Mouse (Mus musculus): ENCODE measurements at regions not wholly inside any gene's neighbourhood (a gene's known extent, or its start where the extent isn't known, plus 50 kb on each side); places are given as distances from the start of the nearest gene placed in this dataset.

GRCm38 (mm10) chr11:19632477-19632876 is 291.7 kb upstream of the Spred2 start:
- Histone ChIP-seq H3K9me3 (ENCODE audit: control insufficient read depth, low read length) (no peaks in the 10 kb centered on the region), H3K4me3 (ENCODE audit: low read depth, low read length) (no peak overlapping the region), H3K9ac (ENCODE audit: low read length) (no peak overlapping the region), H3K36me3 (ENCODE audit: control insufficient read depth, insufficient read depth, low read length) (no peaks in the 10 kb centered on the region), H3K27ac (ENCODE audit: low read depth, low read length) (no peak overlapping the region), H3K27me3 (ENCODE audit: control insufficient read depth, insufficient read depth, low read length) (no peaks in the 10 kb centered on the region), H3K4me1 (replicated peaks; ENCODE audit: control insufficient read depth, insufficient read depth, low read length) (no peaks in the 10 kb centered on the region), H3K4me2 (ENCODE audit: low read depth, low read length, severe bottlenecking) (no peak overlapping the region)
- ATAC-seq (replicated peaks; ENCODE audit: low FRiP score) = no peak
- 85% methylated on average over 5 of the region's 5 CpGs for WGBS
- DNase-seq (ENCODE audit: low spot score) = no peak

- no peak for ATAC-seq (replicated peaks; ENCODE audit: low FRiP score)
- H3K4me1 ChIP-seq (replicated peaks; ENCODE audit: control insufficient read depth, insufficient read depth, low read length) = no peaks in the 10 kb centered on the region
Measured at GRCm38 (mm10) chr11:19633621-19634020, 290.6 kb upstream of the Spred2 start.

GRCm38 (mm10) chr11:19641153-19641552 is 283.0 kb upstream of the Spred2 start:
- DNase-seq (ENCODE audit: low spot score) (no peak), ATAC-seq (replicated peaks; ENCODE audit: low FRiP score) (no peak)
- WGBS = 59% methylated on average over 8 of the region's 8 CpGs
- Histone ChIP-seq H3K27ac (ENCODE audit: low read depth, low read length) (no peak overlapping the region), H3K4me1 (replicated peaks; ENCODE audit: control insufficient read depth, insufficient read depth, low read length) (no peaks in the 10 kb centered on the region), H3K4me2 (ENCODE audit: low read depth, low read length, severe bottlenecking) (no peak overlapping the region), H3K27me3 (ENCODE audit: control insufficient read depth, insufficient read depth, low read length) (no peaks in the 10 kb centered on the region), H3K36me3 (ENCODE audit: control insufficient read depth, insufficient read depth, low read length) (no peaks in the 10 kb centered on the region), H3K4me3 (ENCODE audit: low read depth, low read length) (no peak overlapping the region), H3K9me3 (ENCODE audit: control insufficient read depth, low read length) (no peaks in the 10 kb centered on the region), H3K9ac (ENCODE audit: low read length) (no peak overlapping the region)

More at GRCm38 (mm10) chr11:19633621-19634020, 290.6 kb upstream of the Spred2 start:
- Histone ChIP-seq H3K4me2 (ENCODE audit: low read depth, low read length, severe bottlenecking) (no peak overlapping the region), H3K9ac (ENCODE audit: low read length) (no peak overlapping the region), H3K36me3 (ENCODE audit: control insufficient read depth, insufficient read depth, low read length) (no peaks in the 10 kb centered on the region), H3K27me3 (ENCODE audit: control insufficient read depth, insufficient read depth, low read length) (no peaks in the 10 kb centered on the region), H3K27ac (ENCODE audit: low read depth, low read length) (no peak overlapping the region), H3K9me3 (ENCODE audit: control insufficient read depth, low read length) (no peaks in the 10 kb centered on the region), H3K4me3 (ENCODE audit: low read depth, low read length) (no peak overlapping the region)
- DNase-seq (ENCODE audit: low spot score) = no peak
- 86% methylated on average over 5 of the region's 5 CpGs for WGBS

- Histone ChIP-seq H3K4me2 (ENCODE audit: low read depth, low read length, severe bottlenecking) (no peak overlapping the region), H3K4me1 (replicated peaks; ENCODE audit: control insufficient read depth, insufficient read depth, low read length) (no peaks in the 10 kb centered on the region), H3K9me3 (ENCODE audit: control insufficient read depth, low read length) (no peaks in the 10 kb centered on the region), H3K27ac (ENCODE audit: low read depth, low read length) (no peak overlapping the region), H3K36me3 (ENCODE audit: control insufficient read depth, insufficient read depth, low read length) (no peaks in the 10 kb centered on the region), H3K27me3 (ENCODE audit: control insufficient read depth, insufficient read depth, low read length) (no peaks in the 10 kb centered on the region), H3K9ac (ENCODE audit: low read length) (no peak overlapping the region), H3K4me3 (ENCODE audit: low read depth, low read length) (no peak overlapping the region)
- no peak for ATAC-seq (replicated peaks; ENCODE audit: low FRiP score)
- WGBS = 77% methylated on average over 7 of the region's 7 CpGs
- DNase-seq (ENCODE audit: low spot score) = no peak
Measured at GRCm38 (mm10) chr11:19644116-19644795, 279.9 kb upstream of the Spred2 start.

- no peaks in the 10 kb centered on the region for H3K9me3 ChIP-seq (ENCODE audit: control insufficient read depth, low read length)
- no peak overlapping the region for H3K4me3 ChIP-seq (ENCODE audit: low read depth, low read length)
- no peak overlapping the region for H3K27ac ChIP-seq (ENCODE audit: low read depth, low read length)
- no peaks in the 10 kb centered on the region for H3K4me1 ChIP-seq (replicated peaks; ENCODE audit: control insufficient read depth, insufficient read depth, low read length)
- ATAC-seq (replicated peaks; ENCODE audit: low FRiP score) (no peak), DNase-seq (ENCODE audit: low spot score) (no peak)
- H3K27me3 ChIP-seq (ENCODE audit: control insufficient read depth, insufficient read depth, low read length) = no peaks in the 10 kb centered on the region
- H3K4me2 ChIP-seq (ENCODE audit: low read depth, low read length, severe bottlenecking) = no peak overlapping the region
- WGBS = 90% methylated on average over 5 of the region's 5 CpGs
- no peaks in the 10 kb centered on the region for H3K36me3 ChIP-seq (ENCODE audit: control insufficient read depth, insufficient read depth, low read length)
- no peak overlapping the region for H3K9ac ChIP-seq (ENCODE audit: low read length)
Measured at GRCm38 (mm10) chr11:19645106-19645505, 279.1 kb upstream of the Spred2 start.

GRCm38 (mm10) chr11:19651522-19651921 is 272.7 kb upstream of the Spred2 start:
- no peak for DNase-seq (ENCODE audit: low spot score)
- no peaks in the 10 kb centered on the region for H3K27me3 ChIP-seq (ENCODE audit: control insufficient read depth, insufficient read depth, low read length)
- 93% methylated on average over 6 of the region's 6 CpGs for WGBS
- H3K4me3 ChIP-seq (ENCODE audit: low read depth, low read length) = no peak overlapping the region
- H3K4me2 ChIP-seq (ENCODE audit: low read depth, low read length, severe bottlenecking) = no peak overlapping the region
- no peaks in the 10 kb centered on the region for H3K4me1 ChIP-seq (replicated peaks; ENCODE audit: control insufficient read depth, insufficient read depth, low read length)
- no peaks in the 10 kb centered on the region for H3K36me3 ChIP-seq (ENCODE audit: control insufficient read depth, insufficient read depth, low read length)
- no peak for ATAC-seq (replicated peaks; ENCODE audit: low FRiP score)
- H3K9ac ChIP-seq (ENCODE audit: low read length) = no peak overlapping the region
- no peak overlapping the region for H3K27ac ChIP-seq (ENCODE audit: low read depth, low read length)
- no peaks in the 10 kb centered on the region for H3K9me3 ChIP-seq (ENCODE audit: control insufficient read depth, low read length)

GRCm38 (mm10) chr11:19651929-19652328 is 272.2 kb upstream of the Spred2 start:
- ATAC-seq (replicated peaks; ENCODE audit: low FRiP score) (no peak), DNase-seq (ENCODE audit: low spot score) (no peak)
- Histone ChIP-seq H3K4me3 (ENCODE audit: low read depth, low read length) (no peak overlapping the region), H3K4me2 (ENCODE audit: low read depth, low read length, severe bottlenecking) (no peak overlapping the region), H3K27me3 (ENCODE audit: control insufficient read depth, insufficient read depth, low read length) (no peaks in the 10 kb centered on the region), H3K9ac (ENCODE audit: low read length) (no peak overlapping the region), H3K4me1 (replicated peaks; ENCODE audit: control insufficient read depth, insufficient read depth, low read length) (no peaks in the 10 kb centered on the region), H3K36me3 (ENCODE audit: control insufficient read depth, insufficient read depth, low read length) (no peaks in the 10 kb centered on the region), H3K9me3 (ENCODE audit: control insufficient read depth, low read length) (no peaks in the 10 kb centered on the region), H3K27ac (ENCODE audit: low read depth, low read length) (no peak overlapping the region)
- WGBS = 95% methylated on average over 7 of the region's 7 CpGs

- H3K4me2 ChIP-seq (ENCODE audit: low read depth, low read length, severe bottlenecking) = no peak overlapping the region
- no peaks in the 10 kb centered on the region for H3K27me3 ChIP-seq (ENCODE audit: control insufficient read depth, insufficient read depth, low read length)
- DNase-seq (ENCODE audit: low spot score) (no peak), ATAC-seq (replicated peaks; ENCODE audit: low FRiP score) (no peak)
- H3K36me3 ChIP-seq (ENCODE audit: control insufficient read depth, insufficient read depth, low read length) = no peaks in the 10 kb centered on the region
- WGBS = 77% methylated on average over 4 of the region's 4 CpGs
- no peak overlapping the region for H3K27ac ChIP-seq (ENCODE audit: low read depth, low read length)
- H3K9me3 ChIP-seq (ENCODE audit: control insufficient read depth, low read length) = no peaks in the 10 kb centered on the region
- no peak overlapping the region for H3K9ac ChIP-seq (ENCODE audit: low read length)
- no peak overlapping the region for H3K4me3 ChIP-seq (ENCODE audit: low read depth, low read length)
- H3K4me1 ChIP-seq (replicated peaks; ENCODE audit: control insufficient read depth, insufficient read depth, low read length) = no peaks in the 10 kb centered on the region
Measured at GRCm38 (mm10) chr11:19659511-19659910, 264.7 kb upstream of the Spred2 start.

- H3K9ac ChIP-seq (ENCODE audit: low read length) = no peak overlapping the region
- H3K36me3 ChIP-seq (ENCODE audit: control insufficient read depth, insufficient read depth, low read length) = no peaks in the 10 kb centered on the region
- H3K4me3 ChIP-seq (ENCODE audit: low read depth, low read length) = no peak overlapping the region
- H3K4me1 ChIP-seq (replicated peaks; ENCODE audit: control insufficient read depth, insufficient read depth, low read length) = no peaks in the 10 kb centered on the region
- 95% methylated on average over 4 of the region's 4 CpGs for WGBS
- ATAC-seq (replicated peaks; ENCODE audit: low FRiP score) (no peak), DNase-seq (ENCODE audit: low spot score) (no peak)
- no peaks in the 10 kb centered on the region for H3K9me3 ChIP-seq (ENCODE audit: control insufficient read depth, low read length)
- no peaks in the 10 kb centered on the region for H3K27me3 ChIP-seq (ENCODE audit: control insufficient read depth, insufficient read depth, low read length)
- H3K4me2 ChIP-seq (ENCODE audit: low read depth, low read length, severe bottlenecking) = no peak overlapping the region
- H3K27ac ChIP-seq (ENCODE audit: low read depth, low read length) = no peak overlapping the region
Measured at GRCm38 (mm10) chr11:19666732-19667131, 257.4 kb upstream of the Spred2 start.
